Mouse (Mus musculus): Measurements from ENCODE around the gene Rps6ka5.

Rps6ka5 gene

DNA sequence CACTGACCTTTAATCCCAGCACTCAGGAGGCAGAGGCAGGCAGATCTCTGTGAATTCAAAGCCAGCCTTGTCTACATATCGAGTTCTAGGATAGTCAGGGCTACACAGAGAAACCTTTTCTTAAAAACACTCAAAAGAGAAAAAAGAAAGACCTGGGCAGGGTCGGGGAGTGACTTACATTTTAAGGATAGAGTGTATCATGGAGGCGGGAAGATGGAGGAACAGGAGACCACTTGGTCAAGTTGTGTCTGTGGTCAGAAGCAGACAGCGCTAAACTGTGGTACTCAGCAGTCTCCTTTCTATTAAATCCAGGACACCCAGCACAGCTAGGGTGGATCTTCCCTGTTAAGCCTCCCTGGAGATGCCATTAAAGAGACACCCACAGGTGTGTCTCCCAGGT lies at the start of gene Rps6ka5:
Rps6ka5 (minus strand) TSS at position 333 of the 400 bp plus-strand sequence.
- in situ Hi-C loops (cut with MboI, MseI): no loop called here

GRCm38 (mm10) chr12:100775911-100776581 lies 49.3 kb upstream of the Rps6ka5 start:
- in situ Hi-C loops (cut with MboI, MseI): loop anchor here (10.0 kb wide), 1 partner anchor 1531 kb away; no protein-coding TSS in a partner anchor

- in situ Hi-C loops (cut with MboI, MseI): loop anchor here (10.0 kb wide), 1 partner anchor 1530 kb away; no protein-coding TSS in a partner anchor
These were observed 48.5 kb upstream of the Rps6ka5 start for GRCm38 (mm10) chr12:100775291-100775690.

GRCm38 (mm10) chr12:100774756-100775155 lies 48.0 kb upstream of the Rps6ka5 start:
- in situ Hi-C loops (cut with MboI, MseI): loop anchor here (10.0 kb wide), 1 partner anchor 1530 kb away; no protein-coding TSS in a partner anchor

DNA sequence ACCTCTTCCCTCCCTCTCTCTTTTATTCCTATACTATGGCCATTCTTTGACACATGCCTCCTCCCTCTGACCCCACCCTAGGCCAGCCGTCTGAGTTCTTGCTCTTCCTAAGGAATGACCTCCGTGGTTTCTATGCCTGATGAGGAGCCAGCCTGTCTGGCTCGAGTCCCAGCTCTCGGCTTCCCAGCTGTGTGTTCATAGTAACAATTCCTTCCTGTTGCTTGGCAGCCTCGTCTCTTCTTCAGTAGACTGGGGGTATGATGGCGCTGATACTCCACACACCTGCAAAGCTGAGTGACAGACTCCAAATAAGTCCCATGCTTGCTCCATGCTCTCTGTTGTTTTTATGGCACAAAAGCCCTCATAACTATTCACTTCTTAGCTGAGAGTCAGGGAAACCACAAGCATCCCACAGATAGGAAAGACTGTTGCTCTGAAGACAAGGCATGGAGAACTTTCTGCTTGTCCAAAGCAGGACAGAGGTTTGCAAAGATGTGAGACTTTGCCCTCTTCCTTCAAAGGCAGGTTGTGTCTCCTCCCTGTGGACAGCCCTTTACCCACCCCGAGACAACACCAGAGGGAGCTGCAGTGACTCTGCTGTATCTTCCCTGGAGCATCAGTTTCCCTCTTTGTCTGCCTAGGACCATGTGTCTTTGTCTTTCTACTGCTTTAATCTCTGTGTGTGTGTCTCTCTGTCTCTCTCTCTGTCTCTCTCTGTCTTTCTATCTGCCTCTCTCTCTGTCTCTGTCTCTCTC lies 45.6 kb upstream of the Rps6ka5 start:
- in situ Hi-C loops (cut with MboI, MseI): loop anchor here (10.0 kb wide), 1 partner anchor 1528 kb away; no protein-coding TSS in a partner anchor

DNA sequence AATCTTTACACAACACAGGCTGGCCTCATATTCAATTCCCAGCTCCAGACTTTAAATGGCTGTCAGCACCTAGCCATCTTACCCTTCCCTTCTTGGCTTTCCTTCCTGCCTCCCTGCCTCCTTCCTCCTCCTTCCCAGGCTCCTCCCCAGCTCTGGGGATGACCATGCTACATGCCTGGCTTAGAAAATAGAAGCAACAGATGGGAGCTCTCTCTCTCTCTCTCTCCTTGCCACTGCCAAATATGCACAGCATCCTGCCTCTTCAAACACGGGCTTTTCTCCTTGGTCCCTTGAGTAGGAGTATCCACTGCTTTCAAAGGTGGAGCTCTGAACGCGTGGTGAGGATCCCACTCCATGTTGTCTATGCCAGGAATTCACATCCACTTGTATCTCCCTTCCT lies 44.0 kb upstream of the Rps6ka5 start:
- in situ Hi-C loops (cut with MboI, MseI): loop anchor here (10.0 kb wide), 1 partner anchor 1526 kb away; no protein-coding TSS in a partner anchor

DNA sequence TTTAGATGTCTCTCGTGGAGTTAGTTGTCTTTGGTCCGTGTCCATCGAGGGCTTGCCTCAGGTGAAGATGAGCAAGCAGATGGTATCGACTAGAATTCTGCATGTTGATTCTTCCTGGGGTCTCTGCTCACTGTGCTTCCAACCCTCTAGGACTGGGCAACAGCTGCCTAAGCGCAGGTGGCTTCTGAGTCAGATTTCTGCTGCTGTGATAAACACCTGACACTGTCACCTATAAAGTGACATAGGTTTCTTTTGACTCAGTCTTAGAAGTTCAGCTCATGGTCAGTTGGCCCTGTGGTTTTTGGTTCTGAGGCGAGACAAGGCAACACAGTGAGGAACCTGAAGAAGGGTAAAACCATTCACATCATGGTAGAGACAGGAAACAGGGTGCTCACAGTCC lies 43.1 kb upstream of the Rps6ka5 start:
- in situ Hi-C loops (cut with MboI, MseI): loop anchor here (10.0 kb wide), 1 partner anchor 1525 kb away; no protein-coding TSS in a partner anchor

DNA sequence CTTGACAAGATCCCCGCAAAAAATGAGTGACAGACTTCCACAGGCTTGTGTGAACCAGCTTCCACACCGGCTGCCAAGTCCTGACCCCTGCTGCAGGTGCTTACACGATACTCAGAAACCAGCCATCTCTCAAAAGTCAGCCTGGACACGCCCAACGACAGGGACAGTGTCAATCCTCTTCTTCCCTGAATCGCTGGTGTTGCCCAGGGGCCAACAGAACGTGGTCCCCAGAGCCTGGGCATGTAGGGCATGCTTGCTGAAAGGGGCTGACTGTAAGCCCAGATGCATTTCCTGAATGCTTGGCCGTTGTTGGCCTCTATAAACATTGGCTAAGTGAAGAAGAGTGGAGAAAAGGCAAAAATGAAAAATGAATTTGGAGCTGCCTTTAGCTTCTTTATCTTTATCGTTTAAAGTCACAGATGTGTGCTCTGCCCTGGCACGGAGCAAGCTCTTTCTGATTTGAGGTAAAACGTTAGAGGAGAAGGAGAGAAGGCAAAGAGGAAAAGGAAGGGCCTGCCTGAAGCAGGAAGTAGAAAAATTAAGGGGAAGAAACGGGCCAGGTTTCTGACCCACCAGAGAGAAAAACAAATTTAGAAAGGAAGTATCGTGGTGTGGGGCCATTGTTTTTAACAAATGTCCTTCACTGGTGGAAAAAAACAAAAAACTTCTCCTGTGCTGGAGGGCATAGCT lies 37.7 kb upstream of the Rps6ka5 start:
- in situ Hi-C loops (cut with MboI, MseI): no loop called here

GRCm38 (mm10) chr12:100762663-100763425 lies 36.1 kb upstream of the Rps6ka5 start:
- in situ Hi-C loops (cut with MboI, MseI): no loop called here

- in situ Hi-C loops (cut with MboI, MseI): no loop called here
These were observed 30.6 kb upstream of the Rps6ka5 start for GRCm38 (mm10) chr12:100757427-100757826.

DNA sequence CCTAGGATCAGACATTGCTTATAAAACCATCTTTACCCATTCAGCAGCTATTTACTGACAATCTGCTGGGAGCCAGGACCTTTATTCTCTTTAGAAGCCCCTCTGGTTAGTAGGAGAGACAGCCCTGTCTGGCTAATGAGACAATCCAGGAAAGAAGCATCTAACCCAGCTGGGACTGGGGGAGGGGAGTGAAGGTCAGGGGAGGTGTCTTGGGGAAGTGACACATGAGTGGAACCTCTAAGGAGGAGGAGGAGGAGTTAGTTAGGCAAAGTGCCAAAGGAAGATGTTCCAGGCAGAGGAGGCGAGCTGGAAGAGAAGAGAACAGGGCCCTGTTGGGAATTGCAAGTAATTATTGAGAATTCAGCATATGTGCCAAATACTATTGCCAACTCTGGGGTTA lies 26.9 kb upstream of the Rps6ka5 start:
- in situ Hi-C loops (cut with MboI, MseI): no loop called here

DNA sequence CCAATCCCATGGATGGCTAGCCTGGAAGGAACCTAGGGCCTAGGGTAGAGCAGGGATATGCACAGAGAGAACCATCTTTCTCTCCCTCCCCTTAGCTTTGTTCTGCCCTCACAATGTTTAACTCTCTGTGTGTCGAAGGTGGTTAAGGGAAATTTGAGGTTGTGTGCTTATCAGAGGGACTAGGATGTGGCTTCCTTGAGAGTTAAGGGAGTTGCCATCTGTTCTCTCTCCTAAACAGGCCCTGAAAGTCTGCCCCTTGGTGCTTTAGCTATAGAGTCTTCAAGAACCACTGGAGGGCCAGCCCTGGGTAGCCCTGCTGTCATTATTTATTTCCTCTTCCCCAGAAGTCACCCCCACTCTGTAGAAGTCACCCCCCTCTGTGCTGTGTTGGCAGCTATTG lies 26.2 kb upstream of the Rps6ka5 start:
- in situ Hi-C loops (cut with MboI, MseI): no loop called here

- in situ Hi-C loops (cut with MboI, MseI): no loop called here
These were observed 15.7 kb upstream of the Rps6ka5 start for GRCm38 (mm10) chr12:100742468-100742867.

- in situ Hi-C loops (cut with MboI, MseI): no loop called here
These were observed 13.5 kb upstream of the Rps6ka5 start for GRCm38 (mm10) chr12:100740313-100740712.

- in situ Hi-C loops (cut with MboI, MseI): no loop called here
These were observed 12.3 kb upstream of the Rps6ka5 start for GRCm38 (mm10) chr12:100739011-100739570.

GRCm38 (mm10) chr12:100738498-100738897 lies 11.7 kb upstream of the Rps6ka5 start:
- in situ Hi-C loops (cut with MboI, MseI): no loop called here

GRCm38 (mm10) chr12:100735581-100735980 lies 8.8 kb upstream of the Rps6ka5 start:
- in situ Hi-C loops (cut with MboI, MseI): no loop called here

GRCm38 (mm10) chr12:100735156-100735555 lies 8.4 kb upstream of the Rps6ka5 start:
- in situ Hi-C loops (cut with MboI, MseI): no loop called here

DNA sequence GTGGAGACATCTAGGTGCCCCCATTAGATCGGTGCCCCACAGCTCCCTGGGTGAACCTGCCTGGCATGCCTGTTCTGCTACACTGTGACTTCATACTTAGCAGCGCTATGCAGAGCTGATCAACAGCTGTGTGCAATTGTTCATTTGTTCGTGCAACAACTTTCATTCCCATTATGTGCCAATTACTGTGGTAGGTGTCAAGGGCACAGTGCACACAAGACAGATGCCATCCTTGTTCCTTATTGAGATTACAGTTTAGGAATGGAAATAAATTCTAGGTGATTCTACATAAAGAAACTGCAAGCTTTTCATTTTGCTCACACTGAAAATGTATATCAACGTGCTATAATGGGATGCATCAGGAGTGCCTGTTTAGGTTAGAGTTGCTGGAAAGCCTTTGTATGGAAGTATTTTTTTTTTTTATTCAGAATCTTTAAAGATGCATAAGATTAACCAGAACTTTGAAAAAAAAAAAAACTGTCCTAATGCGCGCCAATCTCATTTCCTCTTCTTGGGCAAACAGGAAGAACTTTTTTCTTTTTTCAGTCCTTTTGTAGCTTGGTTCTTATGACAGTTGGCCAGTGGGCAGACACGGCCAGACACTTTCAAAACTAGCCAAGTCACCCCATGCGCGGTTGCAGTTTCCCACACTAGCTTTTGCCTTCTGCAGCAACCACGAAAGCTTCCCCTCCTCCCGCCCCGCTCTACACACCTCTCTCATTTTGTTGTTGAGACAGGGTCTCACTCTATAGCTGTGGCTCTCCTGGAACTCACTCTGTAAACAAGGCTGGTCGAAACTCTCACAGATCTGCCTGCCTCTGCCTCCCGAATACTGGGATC lies 2.1 kb upstream of the Rps6ka5 start:
- in situ Hi-C loops (cut with MboI, MseI): no loop called here

DNA sequence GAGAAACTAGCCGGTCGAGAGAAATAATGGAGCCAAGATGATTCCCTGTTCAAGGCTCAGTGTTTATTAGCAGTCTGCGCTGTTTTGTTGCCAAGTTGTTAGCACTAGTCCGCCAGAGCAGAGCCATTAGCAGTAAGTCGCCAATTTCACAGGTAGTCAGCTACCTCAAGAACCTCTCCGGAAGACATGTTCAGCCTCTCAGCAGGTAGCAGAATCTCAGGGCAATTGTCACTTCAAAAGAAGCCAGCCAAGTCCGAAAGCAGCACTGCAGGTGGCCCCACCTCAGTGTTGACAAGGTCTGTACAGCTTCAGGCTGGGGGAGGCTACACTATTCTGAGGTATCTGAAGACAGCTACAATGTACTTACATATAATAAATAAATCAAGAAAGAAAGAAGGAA lies 1.1 kb upstream of the Rps6ka5 start:
- in situ Hi-C loops (cut with MboI, MseI): no loop called here

Data from regulatory T cell (primary cell).